Mouse (Mus musculus): ENCODE measurements around the gene Terb2.

The Terb2 gene

DNA sequence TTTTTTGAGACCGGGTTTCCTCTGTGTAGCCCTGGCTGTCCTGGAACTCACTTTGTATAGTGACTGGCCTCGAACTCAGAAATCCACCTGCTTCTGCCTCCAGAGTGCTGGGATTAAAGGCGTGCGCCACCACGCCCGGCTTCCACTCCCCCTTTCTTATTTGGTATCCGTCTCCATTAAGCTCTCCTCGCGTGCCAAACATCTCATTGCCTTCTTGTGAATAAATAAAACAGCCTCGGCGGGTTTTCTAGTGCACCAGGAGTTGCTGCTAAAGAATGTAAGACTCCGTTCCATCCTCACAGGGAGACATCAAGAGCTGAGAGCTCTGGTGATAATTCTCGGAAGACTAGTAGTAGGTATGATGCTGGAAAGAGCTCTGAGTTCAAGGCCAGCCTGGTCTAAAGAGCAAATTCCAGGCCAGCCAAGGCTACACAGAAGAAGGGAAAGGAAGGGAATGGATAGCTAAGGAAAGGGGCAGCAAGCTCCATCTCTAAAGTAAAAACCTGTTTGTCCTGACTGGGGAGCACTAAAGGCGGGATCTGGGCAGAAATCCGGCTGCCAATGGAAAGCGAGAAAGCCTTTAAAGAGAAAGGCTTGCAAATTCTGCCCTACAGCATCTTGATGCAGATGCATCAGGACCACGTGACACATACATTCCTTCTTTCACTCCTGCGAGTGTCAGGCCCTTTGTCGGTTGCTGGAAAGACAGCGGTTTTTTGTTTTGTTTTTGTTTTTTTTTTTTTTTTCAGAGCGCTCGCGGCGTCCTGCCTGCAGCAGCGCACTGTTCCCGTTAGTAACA, 47.9 kb downstream of the Terb2 start:
- DNase-seq: peak in 1 of 2 experiments; percentile 10

DNA sequence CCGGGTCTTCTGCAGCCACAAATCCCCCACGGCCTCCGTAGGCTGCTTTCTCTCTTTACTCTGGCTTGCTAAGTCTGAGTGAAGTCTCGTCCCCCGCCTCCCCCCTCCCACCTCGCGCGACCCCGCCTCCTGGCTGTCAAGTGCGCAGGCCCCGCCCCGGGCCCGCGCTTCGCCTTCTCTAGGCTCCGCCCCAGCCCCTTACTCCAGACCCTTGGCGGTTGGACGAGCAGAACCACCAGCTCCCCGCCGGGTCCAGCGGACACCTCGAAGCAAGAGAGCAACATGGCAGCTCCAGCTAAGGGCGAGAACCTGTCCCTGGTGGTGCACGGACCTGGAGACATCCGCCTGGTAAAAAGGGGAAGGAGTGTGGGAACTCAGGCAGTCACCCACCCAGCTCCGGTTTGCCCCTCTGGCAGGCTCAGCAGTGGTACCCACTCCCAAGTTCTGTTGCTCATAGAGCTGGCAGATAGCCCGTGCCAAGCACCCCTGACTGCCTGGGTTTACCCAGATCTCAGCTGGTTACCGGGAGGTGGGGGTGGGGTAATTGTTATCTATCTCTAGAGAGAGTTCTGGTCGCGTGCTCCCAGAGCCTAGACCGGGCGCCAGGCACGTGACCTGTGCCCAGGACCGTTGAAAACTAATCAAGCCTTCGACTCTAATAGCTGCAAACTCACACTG, 48.7 kb downstream of the Terb2 start, which contains the start of gene Sord:
Gene Sord (plus strand): TSS at position 139 of the 678 bp plus-strand sequence.
- DNase-seq: peak; percentile 87

DNA sequence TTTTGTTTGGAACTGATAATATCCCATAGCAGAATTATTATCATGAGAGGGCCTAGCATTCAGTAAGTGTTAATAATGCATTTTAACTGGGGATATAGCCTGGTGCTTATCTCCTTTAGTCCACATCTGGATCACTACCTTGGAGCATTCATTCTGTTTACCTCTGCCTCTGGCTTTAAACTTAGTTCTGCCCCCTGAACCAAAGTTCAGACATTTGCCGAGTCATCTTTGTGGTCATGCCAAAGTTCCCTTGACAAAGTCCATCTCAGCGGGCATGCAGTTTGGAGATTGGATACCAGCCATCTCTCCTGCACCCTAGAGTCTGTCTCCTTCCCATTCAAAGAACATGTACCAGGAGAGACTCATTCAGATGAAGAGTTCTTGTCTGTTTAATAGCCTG, 49.4 kb downstream of the Terb2 start:
- DNase-seq: no peak

DNA sequence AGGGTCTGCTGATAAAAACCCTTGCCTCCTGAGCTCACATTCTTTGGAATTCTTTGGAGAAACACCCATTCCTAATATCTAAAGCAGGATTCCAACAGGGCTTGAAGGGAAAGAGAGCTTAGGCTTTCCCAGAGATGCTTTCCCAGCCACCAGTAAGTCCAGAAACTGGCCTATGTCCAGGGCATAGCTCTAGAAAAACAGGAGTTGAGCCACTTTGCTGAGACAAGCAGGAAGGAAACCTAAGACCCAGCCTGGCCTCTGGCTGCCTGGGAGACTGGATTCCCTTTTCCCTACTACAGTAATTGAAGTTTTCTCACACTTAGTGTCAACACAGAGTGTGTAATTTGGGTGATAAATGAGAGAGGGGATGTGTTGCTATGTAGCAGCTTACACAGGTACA, 50.2 kb downstream of the Terb2 start:
- DNase-seq: no peak

DNA sequence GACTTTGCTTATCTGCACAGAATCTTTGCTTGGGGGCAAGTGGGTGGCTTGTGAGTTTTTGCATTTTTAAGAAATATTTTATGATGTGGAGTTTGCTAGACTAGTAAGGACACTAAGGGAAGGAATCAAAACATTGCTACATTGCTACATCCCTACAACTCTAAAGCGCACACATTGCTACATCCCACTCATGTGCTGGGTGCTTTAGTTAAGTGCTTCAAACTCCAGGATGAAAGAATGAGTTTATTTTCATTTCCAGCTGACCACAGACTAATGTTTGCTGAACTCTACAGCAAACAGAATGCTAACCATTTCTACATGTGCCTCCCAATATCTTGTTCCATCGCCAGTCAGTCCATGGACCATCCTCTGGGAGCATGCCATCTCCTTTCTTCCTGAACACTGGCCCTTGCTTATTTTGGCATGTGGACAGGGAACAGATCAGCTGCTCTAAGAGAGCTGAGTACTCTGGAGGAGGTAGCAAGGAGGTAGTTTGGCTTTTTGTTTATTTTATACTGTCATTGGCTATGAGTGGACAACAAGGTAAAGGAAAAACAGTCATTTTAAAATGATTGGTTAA, 51.9 kb downstream of the Terb2 start:
- no peak for DNase-seq

DNA sequence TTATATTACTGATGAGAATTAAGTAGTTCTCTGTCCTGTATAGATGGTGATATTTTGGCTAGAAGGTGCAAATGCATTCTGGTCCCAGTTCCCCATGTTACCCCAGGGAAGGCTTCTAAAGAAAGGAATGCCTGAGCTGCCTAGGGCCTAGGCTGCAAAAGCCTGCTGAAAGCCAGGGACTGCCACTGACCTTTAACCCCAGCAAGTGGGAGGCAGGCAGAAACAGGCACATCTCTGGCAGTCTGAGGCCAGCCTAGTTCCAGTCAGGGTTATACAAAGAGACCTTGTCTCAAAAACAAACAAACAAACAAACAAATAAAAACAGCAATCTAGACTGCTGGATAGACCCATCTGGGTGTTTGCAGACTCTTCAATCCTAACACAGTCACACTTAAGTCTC, 54.7 kb downstream of the Terb2 start:
- DNase-seq: no peak

DNA sequence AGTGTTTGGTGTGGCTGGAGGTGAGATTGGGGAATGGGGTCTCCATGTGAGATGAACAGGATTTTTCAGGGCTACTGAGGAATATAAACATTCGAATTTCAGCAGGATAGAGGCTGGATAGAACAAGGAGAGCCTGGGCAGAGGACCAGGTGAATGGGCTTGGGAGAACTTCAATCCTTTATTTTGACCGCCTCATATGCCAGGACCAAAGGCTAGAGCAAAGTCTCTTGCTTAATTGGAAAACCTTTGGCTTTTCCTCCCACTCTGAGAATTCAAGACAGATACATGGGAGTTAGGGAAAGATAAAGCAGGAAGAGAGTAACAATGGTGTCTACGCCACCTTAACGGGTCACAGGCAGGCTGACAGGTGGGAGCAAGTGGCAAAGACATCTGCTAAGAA, 55.2 kb downstream of the Terb2 start:
- DNase-seq: no peak

DNA sequence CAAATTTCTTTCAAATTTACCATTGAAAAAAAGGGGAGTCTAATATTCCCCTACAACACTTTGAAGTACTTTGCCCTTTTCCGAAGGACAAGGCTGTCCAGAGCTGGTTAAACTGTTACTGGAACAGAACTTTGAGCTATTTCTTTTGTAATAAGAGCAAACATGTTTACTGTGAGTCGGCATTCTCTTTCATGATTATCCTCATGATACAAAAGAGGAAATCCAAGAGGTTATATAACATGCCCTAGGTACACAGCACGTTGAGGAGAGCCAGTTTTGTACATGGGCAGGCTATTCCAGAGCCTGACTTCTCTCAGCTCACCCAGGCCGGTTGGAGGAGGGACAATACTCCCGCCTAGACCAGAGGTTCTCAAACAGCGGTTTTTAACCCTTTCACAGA, 55.9 kb downstream of the Terb2 start:
- no peak for DNase-seq

DNA sequence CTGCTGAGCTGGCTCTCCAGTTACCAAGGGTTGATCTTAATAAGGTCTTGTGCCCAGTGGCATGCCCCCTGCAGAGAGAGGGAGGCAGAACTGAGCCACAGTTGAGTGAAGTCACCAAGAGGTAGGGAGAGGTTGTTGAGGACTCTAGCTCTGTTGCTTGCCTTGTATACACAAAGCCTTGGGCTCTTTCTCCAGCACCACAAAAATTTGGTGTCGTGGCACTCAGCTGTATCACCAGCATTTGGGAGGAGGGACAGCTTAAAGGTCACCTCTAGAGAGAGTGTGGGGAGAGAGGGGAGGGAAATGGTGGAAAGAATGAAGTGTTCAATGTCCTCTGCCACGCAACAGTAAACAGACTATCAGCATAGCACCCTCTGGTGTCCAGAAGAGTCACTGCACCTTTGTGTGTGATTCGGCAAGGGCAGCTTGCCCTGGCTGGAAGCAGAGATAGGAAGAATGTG, 57.6 kb downstream of the Terb2 start:
- DNase-seq: peak; percentile 60 to 69

DNA sequence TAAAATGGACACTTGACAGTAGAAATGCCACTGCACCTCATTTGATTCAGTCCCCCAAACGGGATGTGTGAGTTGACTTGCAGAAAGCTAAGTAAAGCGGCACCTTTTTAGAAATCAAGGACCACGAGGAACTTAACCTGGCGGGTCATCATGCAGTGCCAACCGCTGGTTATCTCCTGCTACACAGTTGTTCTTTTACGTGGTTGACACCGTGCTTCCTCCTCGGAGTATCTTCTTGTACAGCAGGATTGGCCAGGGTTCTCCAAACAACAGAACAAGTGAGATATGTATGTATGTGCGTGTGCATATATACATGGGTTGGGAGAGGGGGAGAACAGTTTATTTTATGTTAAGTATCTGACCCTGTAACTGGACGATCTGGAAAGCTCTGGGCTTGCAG, 61.7 kb downstream of the Terb2 start:
- DNase-seq: no peak

DNA sequence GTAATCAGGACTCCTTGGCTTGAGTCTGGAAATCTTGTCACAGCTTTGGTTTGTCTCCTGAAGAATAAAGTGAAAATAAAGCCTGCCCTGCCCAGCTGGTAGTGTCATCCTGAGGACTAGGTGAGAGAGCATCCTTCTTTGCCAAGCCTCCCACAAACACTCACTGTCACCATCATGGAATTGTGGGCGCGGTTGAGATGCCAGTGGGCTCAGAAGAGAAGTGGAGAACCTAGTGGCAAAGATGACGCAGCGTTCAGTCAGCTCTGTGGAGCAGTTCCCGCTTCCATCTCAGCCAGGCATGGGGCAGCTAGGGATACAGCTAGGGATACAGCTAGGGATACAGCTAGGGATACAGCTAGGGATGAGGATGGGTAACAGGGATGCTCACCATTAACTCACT, 69.9 kb downstream of the Terb2 start:
- no peak for DNase-seq
